Mouse (Mus musculus) left cerebral cortex, adult 8-10 months (tissue): ENCODE results near the gene Syt6. TPM values are rescaled to one million over a fixed set of nuclear protein-coding genes. Genes with fewer than 3 reads are reported as not detected.

Source experiments
- DNase-seq, 2 experiments: peaks; one replicate each; pipeline ENCODE4 v3.0.0; 2022; ENCODE audit warnings: low spot score in 2 of 2
- microRNA-seq, 2 experiments: library from miRNA; unstranded; fragments of <30 nt; microRNA quantifications; one replicate each; pipeline ENCODE4 v1.2.0; 2022
- total RNA-seq, 4 experiments: library from RNA; stranded (reverse); gene quantifications; 2 replicates each; pipeline ENCODE4 v1.2.4; 2022

Syt6 gene
- total RNA-seq, 4 experiments from 2014 or later: 25.7 to 35.4 (median 32.3) TPM

DNA sequence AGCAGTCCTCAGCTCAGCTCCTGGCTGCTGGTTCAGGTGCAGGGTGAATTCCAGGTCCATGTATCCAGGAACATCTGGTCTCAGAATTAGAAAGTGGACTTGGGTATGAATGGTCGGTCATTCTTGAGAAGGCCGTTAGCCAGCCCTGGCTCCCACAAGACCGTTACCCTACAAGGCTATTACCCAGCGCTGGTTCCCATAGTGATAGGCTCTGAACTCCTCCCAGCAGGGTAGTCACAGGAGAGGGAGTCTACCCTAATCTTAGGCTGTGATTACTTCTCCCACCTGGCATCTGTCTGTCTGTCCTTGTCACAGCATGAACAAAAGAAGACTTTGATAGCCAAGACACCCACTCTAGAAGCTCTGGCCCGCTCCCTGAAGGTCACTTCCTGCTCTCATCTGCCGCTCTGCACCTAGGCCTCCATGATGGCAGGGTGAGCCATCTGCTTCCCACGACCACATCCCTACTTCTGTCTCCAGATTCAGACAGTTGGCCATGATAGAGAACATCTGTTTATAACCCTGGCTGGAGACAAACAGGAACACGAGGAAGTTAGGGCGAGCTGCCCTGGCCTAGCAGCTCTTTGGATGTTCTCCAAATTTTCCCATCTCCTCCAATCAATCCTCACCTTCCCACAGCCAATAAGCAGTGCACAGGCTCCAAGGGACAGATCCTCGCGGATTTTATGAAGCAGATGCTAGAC lies 72.3 kb downstream of the Syt6 start:
- DNase-seq: no peak

DNA sequence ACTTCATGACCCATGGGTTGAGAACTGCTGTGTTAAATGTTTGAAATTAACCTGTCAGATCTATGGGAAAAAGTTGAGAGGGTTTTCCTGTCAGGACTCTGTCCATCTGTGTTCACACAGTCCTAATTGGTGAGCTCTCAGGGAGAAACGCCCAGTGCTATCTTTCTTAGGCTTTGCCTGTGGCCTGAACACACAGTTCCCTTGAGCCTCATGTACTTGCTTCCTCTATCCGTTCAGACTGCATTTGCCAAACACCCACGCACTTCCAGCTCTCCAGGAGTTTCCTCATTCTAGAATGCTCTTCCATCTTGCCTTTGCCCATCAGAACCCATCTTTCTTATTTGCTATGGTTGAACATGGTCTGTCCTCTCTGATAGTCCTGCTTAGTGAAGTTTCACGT lies 73.5 kb downstream of the Syt6 start:
- DNase-seq: no peak

DNA sequence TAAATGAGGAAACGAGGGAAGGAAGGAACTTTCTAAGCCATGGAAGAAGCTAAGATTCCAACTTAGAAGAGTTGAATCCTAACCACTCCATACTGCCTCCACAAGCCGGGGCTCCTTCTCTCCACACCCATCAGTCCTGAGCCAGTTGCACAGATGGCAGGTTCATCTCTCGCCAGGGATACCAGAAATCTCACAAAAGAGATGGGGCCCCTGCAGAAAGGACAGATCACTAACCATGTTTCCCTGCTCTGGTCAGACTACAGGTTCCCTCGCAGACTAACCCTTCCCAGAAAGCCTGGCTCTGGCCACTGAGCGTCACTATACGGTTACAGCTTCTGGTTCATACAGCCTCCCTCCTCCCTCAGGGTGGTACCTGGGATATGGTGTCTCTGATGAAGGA lies 74.7 kb downstream of the Syt6 start:
- DNase-seq: no peak

DNA sequence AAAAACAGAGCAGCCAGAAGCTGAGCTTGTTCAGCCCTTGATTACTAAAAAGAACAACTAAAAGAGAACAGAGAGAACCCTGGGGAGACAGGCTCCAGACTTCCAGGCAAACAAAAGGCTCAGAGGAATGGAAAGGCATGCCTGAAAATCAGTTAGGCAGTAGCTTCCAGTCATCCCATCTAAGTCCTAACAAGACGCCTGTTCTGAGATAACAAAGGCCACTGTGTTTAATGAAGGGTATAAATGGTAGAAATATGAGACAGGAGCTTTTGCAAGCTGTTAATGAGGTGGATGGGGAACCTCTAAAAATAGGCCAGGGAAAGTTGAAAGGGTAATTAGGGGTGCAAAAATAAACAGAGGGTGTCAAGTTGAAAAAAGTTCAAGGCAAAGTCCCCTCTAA lies 75.4 kb downstream of the Syt6 start:
- no peak for DNase-seq

DNA sequence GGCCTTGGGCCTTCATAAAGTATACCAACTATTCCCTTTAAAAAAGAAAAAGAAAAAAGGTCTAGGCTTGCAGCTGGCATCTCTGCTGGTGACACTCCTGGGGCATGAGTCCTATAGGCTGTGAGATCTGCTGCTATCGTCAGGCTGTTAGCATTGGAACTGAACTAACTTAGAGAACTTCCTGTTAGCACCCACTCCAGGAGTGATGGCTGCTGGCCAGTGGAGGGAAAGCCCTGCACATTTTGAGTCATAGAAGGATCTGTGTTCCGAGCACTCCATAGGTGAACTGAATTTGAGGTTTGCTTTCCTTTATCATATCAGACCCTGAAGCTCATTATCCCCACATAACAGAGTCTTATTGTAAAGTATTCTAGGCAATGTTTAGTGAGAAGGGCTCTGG lies 85.0 kb downstream of the Syt6 start:
- DNase-seq: no peak

DNA sequence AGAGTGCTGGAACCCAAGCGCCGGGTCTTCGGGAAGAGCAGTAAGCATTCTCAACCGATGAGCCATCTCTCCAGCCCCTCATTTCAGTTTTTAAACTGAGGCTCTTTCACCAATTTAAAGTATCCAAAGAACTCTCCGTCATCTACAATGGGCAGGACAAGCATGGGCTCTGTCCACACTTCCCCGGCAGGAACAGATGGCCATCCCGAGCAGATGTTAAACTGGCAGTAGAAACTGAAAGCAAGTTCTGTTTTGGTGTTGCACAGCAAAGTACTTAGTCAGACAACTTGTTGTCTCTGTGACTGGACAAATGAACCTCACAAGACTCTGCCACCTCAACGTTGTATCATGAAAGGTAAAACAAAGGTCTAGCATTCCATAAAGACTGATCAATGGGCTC lies 86.7 kb downstream of the Syt6 start:
- DNase-seq: no peak

DNA sequence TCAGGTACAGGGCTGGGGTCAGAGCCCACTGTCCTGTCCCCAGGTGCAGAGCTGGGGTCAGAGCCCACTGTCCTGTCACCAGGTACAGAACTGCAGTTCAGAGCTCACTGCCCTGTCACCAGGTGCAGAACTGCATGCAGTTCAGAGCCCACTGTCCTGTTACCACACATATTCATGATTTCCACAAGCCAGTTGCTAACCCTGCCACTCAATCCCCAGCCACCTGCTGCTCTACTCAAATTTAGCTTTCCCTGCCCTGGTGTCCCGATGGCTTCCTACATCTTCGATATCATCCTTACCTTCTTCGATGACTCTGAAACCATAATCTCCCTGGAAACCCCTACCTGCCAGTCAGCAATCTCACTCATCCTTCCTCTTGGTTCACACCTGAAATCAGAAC lies 88.4 kb downstream of the Syt6 start:
- DNase-seq: no peak

DNA sequence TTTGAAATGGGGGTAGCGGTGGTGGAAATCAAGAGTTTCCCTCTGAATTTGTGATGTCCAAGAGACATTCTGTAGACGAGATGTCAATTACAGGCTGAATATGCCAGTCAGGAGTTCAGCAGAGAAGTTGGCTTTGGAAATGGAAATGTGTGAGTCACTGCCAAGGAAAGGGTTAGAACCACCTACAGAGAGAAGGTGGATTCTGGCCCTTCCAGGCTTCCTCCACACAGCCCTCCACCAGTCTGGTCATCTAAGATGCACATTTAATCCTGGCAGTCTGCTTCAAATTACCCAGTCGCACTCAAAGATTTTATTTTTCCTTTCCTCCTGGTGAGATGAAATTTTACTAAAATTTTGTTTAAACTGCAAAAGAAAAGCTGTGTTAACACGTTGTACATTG lies 97.1 kb downstream of the Syt6 start:
- DNase-seq: no peak

DNA sequence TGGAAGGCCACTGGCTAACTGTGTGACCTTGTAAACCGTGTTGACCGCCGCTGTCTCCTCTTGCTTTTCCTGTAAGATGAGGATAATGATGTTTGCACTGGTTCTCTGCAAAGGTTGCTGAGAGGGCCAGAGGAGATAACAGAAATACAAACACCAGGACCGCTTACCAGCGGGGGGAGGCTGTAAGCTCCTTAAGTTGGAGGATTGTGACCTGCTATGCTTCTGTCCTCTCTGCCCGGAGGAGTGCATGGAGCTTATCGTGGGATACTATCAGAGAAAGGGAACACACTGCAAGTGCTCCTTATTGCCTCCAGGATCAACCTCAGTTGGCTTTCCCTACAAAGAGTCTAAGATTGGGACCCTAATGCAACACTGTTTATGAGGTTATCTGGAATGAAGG lies 97.7 kb downstream of the Syt6 start:
- no peak for DNase-seq

DNA sequence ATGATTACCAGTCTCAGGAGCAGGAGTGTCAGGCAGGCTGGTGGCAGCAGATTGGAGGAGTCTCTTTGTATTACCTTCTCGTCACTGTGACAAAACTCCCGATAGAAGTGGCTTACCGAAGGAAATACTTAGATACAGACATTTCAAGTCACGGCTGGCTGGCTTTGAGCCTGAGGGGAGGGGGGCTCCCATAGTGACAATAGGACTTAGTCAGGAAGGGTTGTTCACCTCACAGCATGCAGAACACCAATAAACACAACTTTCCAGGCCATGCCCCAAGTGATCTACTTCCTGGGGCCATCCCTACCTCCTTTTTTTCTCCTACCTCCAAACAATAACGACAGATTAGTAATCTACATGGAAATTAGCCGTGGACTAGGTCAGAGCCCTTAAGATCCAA lies 103.8 kb downstream of the Syt6 start:
- DNase-seq: no peak

DNA sequence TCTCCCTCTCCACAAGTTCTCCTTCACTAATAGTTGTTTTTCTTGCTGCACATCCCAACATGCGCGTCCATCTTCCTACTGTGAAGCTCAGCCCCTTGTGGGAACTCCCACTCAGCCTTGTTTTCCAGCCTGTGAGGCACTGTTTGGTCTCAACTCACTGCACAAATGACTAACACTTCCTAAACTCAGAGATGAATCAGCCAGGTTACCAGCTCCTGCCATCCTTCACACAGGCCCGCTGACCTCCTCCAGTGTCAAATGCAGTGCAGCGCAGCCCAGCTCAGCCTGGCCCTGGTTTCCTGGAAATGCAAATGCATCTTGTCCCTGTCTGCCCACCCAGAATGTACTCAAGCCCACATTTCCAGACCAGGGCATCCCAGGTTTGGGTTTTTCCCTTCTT lies 107.4 kb downstream of the Syt6 start:
- peak in 1 of 2 experiments; percentile 43 for DNase-seq

DNA sequence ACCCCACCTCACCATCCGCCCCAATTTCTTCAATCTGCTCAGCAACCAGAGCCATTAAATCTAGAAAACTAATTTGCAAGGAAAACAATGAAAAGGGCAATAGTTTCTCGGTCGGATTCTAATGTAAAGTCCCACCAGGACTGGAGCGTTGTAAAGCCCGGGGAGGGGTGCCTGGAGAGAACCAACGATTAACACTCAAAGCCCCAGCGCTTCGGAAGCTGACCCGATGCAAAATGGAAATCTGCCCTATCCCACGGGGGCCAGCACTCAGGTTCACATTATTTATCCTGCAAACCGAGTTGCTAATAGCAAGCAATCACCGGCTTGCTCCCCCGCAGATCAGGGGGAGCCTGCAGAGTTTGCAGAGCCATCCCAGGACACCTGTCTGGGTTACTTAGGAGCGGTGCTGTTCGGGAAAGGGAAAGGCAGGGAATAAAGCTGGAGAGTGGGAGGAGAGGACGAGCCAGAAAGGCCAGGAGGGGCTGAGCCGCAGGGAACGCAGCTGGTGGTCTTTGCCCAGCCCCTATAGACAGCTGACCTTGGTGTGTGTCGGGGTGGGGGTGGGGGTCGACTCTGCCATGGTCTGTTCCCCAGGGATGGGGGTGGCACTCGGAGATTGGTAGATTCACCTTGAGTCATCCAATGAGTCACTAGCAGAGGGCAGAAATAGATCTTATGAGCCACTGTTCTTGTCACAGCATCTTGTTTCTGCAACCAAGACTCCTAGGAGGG lies 108.4 kb downstream of the Syt6 start:
- DNase-seq: peak; percentile 28 to 68

DNA sequence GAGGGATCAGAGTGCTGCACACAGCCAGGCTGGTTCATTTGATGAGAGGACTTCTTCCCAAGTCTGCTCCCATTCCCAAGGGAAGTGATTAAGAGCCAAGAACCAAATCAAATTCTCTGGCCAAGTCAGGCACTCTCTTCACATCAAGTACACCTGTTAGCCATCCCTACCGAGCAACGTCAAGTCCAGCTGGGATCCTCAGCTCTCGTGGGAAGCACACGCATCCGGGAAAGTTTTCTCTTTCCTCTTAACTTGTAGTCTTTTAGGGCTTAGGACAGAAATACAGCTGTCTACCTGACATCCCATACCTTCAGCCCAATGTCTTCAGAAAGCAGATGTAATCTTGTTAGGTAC lies 108.9 kb downstream of the Syt6 start:
- no peak for DNase-seq

DNA sequence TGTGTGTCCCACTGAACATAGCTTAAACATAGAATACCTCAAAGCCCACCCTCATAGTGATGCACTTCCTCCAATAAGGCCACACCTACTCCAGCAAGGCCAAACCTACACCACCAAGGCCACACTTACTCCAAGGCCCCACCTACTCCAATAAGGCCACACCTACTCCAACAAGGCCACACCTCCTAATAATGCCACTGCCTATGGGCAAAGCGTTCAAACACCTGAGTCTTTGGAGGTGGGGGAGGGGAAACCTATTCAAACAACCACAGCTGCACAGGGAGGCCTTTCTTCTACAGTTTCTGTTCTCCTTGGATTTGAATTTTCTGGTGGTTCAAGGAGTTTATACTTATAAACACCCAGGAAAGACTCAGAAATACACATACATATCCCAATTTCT lies 114.0 kb downstream of the Syt6 start:
- no peak for DNase-seq

DNA sequence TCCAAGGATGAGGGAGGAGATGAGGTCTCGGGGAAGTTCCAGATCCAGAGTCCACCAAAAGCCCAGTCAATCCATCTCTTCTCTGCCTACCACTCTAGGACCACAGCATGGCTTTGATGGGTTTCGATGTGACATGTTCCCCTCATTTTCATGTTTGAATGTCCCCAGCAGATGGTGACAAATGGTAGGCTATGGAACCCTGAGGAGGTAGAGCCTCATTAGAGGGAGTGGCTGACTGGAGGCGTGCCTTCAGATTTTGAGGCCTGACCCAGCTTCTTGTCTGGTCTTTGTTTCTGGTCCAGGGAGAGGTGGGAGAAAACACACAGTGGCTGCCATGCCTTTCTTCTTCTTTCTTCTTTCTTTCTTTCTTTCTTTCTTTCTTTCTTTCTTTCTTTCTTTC lies 115.5 kb downstream of the Syt6 start:
- DNase-seq: no peak

Small RNA genes within 50 kb of the gene (microRNA-seq; reads per million reads assigned to microRNA genes)
- 0 reads per million in 2 experiments for gene Gm25325

Other genes with a start within 250 kb of the Syt6 start
- gene Atg4a-ps, start 70.8 kb downstream of the Syt6 start, total RNA-seq: 1 to 10 TPM in 1 of 4 experiments, under 1 TPM in 1, not detected in 2; 0.98 to 1.1 TPM
- 10 to 100 TPM; 13.0 to 32.4 (median 20.6) TPM for gene Olfml3, start 162.8 kb downstream of the Syt6 start, total RNA-seq
- gene Gm10964, start 164.1 kb downstream of the Syt6 start, total RNA-seq: not detected
- 100 to 1,000 TPM; 113 to 141 (median 125) TPM for gene Hipk1, start 216.3 kb downstream of the Syt6 start, total RNA-seq
- 1 to 10 TPM; 7.8 to 9.7 (median 9.0) TPM for gene Dclre1b, start 234.2 kb downstream of the Syt6 start, total RNA-seq
- 10 to 100 TPM; 12.1 to 19.1 (median 14.4) TPM for gene Ap4b1, start 234.3 kb downstream of the Syt6 start, total RNA-seq
- gene Gm43064, start 234.3 kb downstream of the Syt6 start, total RNA-seq: under 1 TPM; 0.19 to 0.27 (median 0.26) TPM